Mouse (Mus musculus) limb, embryonic 14.5 days (tissue): ENCODE measurements around the gene Arhgef7. TPM values are rescaled to one million over a fixed set of nuclear protein-coding genes. Genes with fewer than 3 reads are reported as not detected.

ENCODE experiments used
- ATAC-seq: fragments of 200-750 bp; cut with Nextera tagmentation; 2 replicates; pipeline ENCODE4 v1.8.0; 2017; ENCODE audit warnings: low read depth, moderate number of reproducible peaks, moderate TSS enrichment; ENCODE audit not compliant: low FRiP score
- DNase-seq: peaks from one replicate; pipeline ENCODE4 v3.0.0-alpha.2; 2015; ENCODE audit warnings: low spot score
- H3K27ac ChIP-seq: fragments of 300-500 bp; sonication (generic); replicated peaks from 2 replicates; pipeline ENCODE4 v1.5.1; 2014; ENCODE audit warnings: low read depth, mild to moderate bottlenecking, low read length, moderate library complexity, mixed read lengths
- H3K27me3 ChIP-seq: fragments of 300-500 bp; sonication (generic); 2 replicates; pipeline ENCODE4 v1.6.1; 2014; ENCODE audit warnings: low read length, mixed read lengths; ENCODE audit not compliant: control insufficient read depth, insufficient read depth
- H3K36me3 ChIP-seq: fragments of 300-500 bp; sonication (generic); 2 replicates; pipeline ENCODE4 v1.6.1; 2014; ENCODE audit warnings: mild to moderate bottlenecking, low read length, moderate library complexity, mixed read lengths; ENCODE audit not compliant: control insufficient read depth, insufficient read depth
- H3K4me1 ChIP-seq: fragments of 300-500 bp; sonication (generic); 2 replicates; pipeline ENCODE4 v1.6.1; 2014; ENCODE audit warnings: antibody characterized with exemption, low read length, mixed read lengths; ENCODE audit not compliant: control insufficient read depth, insufficient read depth
- H3K4me2 ChIP-seq: fragments of 300-500 bp; sonication (generic); replicated peaks from 2 replicates; pipeline ENCODE4 v1.6.1; 2014; ENCODE audit warnings: low read depth, mild to moderate bottlenecking, low read length, moderate library complexity; ENCODE audit not compliant: severe bottlenecking
- H3K4me3 ChIP-seq: fragments of 300-500 bp; sonication (generic); replicated peaks from 2 replicates; pipeline ENCODE4 v1.5.1; 2014; ENCODE audit warnings: low read length
- H3K9ac ChIP-seq: fragments of 300-500 bp; sonication (generic); 2 replicates; pipeline ENCODE4 v1.6.1; 2014; ENCODE audit warnings: mild to moderate bottlenecking, low read depth, low read length, moderate library complexity; ENCODE audit not compliant: severe bottlenecking
- H3K9me3 ChIP-seq: fragments of 300-500 bp; sonication (generic); 2 replicates; pipeline ENCODE4 v1.6.1; 2016; ENCODE audit warnings: low read length; ENCODE audit not compliant: control insufficient read depth
- POLR2A ChIP-seq: fragments of 200-500 bp; IDR thresholded peaks from 2 replicates; pipeline ENCODE4 v1.8.0; 2012; ENCODE audit warnings: inconsistent platforms, mild to moderate bottlenecking, moderate library complexity, borderline replicate concordance; ENCODE audit not compliant: insufficient read depth, insufficient read length; ENCODE audit errors: extremely low read depth
- WGBS: fragments of 180-500 bp; shearing (Covaris S2); extraction: QIAGEN DNeasy Blood & Tissue Kit; methylation state at CpG from one replicate; pipeline ENCODE4 v1.1.7; 2014; 5-methylcytosine and 5-hydroxymethylcytosine counted together
- polyA plus RNA-seq, 2 experiments: library from polyadenylated mRNA; depleted of rRNA in 1 of 2; stranded (reverse) in 1 of 2; unstranded in 1 of 2; fragments of >200 nt; fragmentation: Nextera tagmentation in 1 of 2; extraction: Ambion mirVana in 1 of 2; gene quantifications; 2 replicates each; pipeline versions ENCODE4 v1.2.1 to v1.2.3; 2012 to 2014

Gene Arhgef7
- polyA plus RNA-seq, 2 experiments: 52.6 to 54.4 TPM

DNA sequence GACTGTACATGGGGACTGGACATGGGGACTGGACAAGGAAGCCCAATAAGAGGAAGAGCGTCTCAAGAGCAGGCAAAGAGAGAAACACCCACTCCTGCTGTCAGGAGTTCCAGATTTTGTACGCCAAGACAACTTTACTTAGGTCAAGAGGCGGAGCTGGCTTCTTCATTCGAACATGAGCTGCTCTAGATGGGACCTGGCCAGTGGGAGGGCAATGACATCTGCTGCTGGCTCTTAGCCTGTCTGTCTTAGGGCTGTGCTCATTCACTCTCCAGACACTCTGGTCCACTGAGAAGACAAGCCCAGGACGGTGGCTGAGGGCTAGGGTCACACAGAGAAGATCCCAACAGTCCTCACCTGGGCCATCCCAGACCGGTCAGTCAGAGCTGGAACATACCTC, 9.6 kb downstream of the Arhgef7 start:
- Histone ChIP-seq H3K9me3 (no peaks in the 10 kb centered on the region), H3K4me2 (no peak overlapping the region), H3K4me1 (no peaks in the 10 kb centered on the region), H3K9ac (no peak overlapping the region), H3K27me3 (no peaks in the 10 kb centered on the region), H3K27ac (no peak overlapping the region), H3K4me3 (no peak overlapping the region), H3K36me3 (0 out of 2 replicates have a peak, but pooled peaks cover 6% of the 10 kb centered on the region)
- ATAC-seq (no peak), DNase-seq (no peak)
- 81% methylated on average over 6 of the region's 6 CpGs for WGBS
- TF ChIP-seq POLR2A: no peak

DNA sequence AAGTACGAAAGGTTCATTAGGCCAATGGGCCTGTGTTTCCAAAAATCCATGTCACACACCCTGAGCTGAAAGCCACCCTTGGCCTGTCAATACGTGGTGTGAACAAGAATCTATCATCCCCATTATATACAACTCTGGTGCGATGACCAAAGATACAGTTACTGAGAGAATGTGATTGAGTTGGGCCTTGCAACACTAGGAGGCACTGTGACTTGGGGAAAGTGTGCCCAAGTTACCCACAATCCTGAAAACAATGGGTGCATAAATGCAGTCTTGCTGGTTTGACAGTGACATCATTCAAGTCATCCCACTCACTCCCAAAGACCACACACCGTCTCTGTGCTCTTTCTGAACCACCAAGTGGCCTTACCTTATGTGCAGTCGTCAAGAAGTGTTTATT, 11.6 kb downstream of the Arhgef7 start:
- Histone ChIP-seq H3K9me3 (no peaks in the 10 kb centered on the region), H3K27me3 (no peaks in the 10 kb centered on the region), H3K9ac (no peak overlapping the region), H3K4me3 (no peak overlapping the region), H3K4me2 (no peak overlapping the region), H3K27ac (no peak overlapping the region), H3K4me1 (no peaks in the 10 kb centered on the region), H3K36me3 (0 out of 2 replicates have a peak, but pooled peaks cover 6% of the 10 kb centered on the region)
- DNase-seq (no peak), ATAC-seq (no peak)
- TF ChIP-seq POLR2A: no peak
- 80% methylated on average over 5 of the region's 5 CpGs for WGBS

DNA sequence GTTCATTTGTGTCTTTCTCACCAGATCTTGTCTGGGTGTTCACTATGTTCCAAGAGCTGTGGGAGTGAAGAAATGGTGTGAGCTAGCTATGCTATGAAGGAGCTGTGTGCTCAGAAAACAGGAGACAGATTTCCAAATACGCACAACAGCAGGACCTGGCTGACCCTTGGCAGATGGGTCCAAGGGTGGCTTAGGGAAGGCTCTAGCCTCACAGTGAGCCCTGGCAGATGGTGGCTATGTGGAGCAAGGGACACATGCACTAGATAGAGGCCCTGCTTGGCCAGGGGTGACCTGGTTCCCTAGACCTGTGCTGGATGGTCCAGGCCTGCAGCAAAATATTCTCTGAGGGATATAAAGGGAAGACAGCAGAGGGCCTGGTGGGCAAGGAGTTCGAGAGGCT, 13.3 kb downstream of the Arhgef7 start:
- DNase-seq: no peak
- 0 out of 2 replicates have a peak, but pooled peaks cover 6% of the 10 kb centered on the region for H3K36me3 ChIP-seq
- ATAC-seq: no peak

DNA sequence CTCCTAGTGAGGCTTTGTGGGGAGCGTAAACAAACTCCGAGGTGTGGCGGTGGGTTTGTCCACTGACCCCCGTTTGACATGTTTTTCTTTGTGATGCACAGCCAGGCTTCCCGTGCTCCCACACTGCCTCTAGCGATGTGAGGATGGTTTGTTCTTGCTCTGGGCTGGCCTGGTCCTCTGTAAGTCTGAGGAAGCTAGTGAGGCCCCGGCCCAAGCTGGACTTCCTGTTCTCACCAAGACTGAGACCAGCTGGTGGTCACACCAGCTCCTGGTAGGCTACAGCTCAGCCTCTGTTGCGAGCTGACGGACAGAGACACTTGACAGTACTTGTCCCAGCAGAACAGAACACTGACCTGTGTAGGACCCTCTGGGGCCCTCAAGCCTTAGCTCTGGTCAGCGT, 16.1 kb downstream of the Arhgef7 start:
- WGBS: 80% methylated on average over 10 of the region's 10 CpGs
- H3K4me1 ChIP-seq: no peaks in the 10 kb centered on the region; the same call in 1 of the 2 replicates
- TF ChIP-seq POLR2A: no peak
- ATAC-seq (no peak), DNase-seq (no peak)
- no peaks in the 10 kb centered on the region for H3K9me3 ChIP-seq
- H3K4me2 ChIP-seq: no peak overlapping the region
- H3K9ac ChIP-seq: no peak overlapping the region
- no peak overlapping the region for H3K4me3 ChIP-seq
- no peaks in the 10 kb centered on the region for H3K36me3 ChIP-seq
- no peaks in the 10 kb centered on the region for H3K27me3 ChIP-seq
- H3K27ac ChIP-seq: no peak overlapping the region

More for the DNA sequence above, 13.3 kb downstream of the Arhgef7 start:
- 87% methylated on average over 2 of the region's 2 CpGs for WGBS
- TF ChIP-seq POLR2A: no peak
- Histone ChIP-seq H3K9me3 (no peaks in the 10 kb centered on the region), H3K4me2 (no peak overlapping the region), H3K9ac (no peak overlapping the region), H3K27me3 (no peaks in the 10 kb centered on the region), H3K4me1 (no peaks in the 10 kb centered on the region; the same call in 1 of the 2 replicates), H3K4me3 (no peak overlapping the region), H3K27ac (no peak overlapping the region)

DNA sequence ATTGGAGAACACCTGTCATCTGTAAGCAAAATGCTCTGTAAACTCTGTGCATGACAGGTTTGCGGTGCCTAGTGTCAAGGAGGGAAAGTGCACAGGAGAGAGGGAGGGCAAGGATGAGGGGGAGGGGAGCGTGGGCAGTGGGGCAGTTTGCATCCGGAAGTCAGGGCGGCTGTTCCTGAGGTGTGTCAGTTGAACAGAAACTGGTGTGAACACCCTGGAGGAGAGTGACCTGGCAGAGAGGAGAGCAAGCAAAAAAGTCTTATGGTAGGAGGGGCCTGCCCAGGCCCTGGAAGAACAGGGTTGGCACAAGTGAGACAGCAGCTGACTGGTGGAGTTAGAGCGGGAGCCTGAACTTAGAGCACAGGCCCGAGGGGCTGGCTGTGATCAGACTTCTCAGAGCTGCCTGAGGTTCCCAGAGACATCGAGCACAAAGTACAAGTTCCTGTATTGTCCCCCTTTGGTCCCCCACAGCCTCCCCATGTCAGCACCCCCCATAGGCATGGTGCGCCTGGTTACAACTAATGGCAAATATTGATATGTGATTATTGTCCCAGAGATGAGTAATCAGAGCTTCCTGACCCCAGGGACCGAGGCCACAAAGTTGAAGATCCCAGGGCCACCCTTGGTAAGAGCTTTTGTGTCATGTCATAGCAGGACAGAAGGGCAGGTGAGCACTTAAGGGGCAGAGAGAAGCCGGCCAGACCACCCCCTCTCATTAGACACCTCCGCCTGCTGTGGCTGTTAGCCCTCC, 19.5 kb downstream of the Arhgef7 start:
- H3K36me3 ChIP-seq: no peaks in the 10 kb centered on the region
- TF ChIP-seq POLR2A: no peak
- no peak for DNase-seq
- no peaks in the 10 kb centered on the region; the same call in 1 of the 2 replicates for H3K4me1 ChIP-seq
- H3K9me3 ChIP-seq: no peaks in the 10 kb centered on the region
- H3K4me2 ChIP-seq: no peak overlapping the region
- 66% methylated on average over 11 of the region's 11 CpGs for WGBS
- no peak for ATAC-seq
- no peak overlapping the region for H3K4me3 ChIP-seq
- no peak overlapping the region for H3K9ac ChIP-seq
- H3K27ac ChIP-seq: no peak overlapping the region
- no peaks in the 10 kb centered on the region for H3K27me3 ChIP-seq
